Mouse (Mus musculus): Measurements from ENCODE around the gene Rufy2. TPM values are rescaled to one million over a fixed set of nuclear protein-coding genes. Genes with fewer than 3 reads are reported as not detected.

Gene Rufy2
- polyA plus RNA-seq, 1 experiment from 2014 or later: 73.0 TPM

- 0% methylated on average over 8 of the region's 8 CpGs for WGBS
- Histone ChIP-seq H3K9me3 (ENCODE audit: control insufficient read depth, low read length) (no peaks in the 10 kb centered on the region), H3K4me3 (replicated peaks; ENCODE audit: low read length) (peak overlapping the region; percentile 89), H3K27me3 (replicated peaks; ENCODE audit: control insufficient read depth, insufficient read depth, low read length) (no peaks in the 10 kb centered on the region), H3K4me2 (ENCODE audit: low read length) (peak overlapping the region; percentile 81), H3K36me3 (ENCODE audit: control insufficient read depth, insufficient read depth) (no peaks in the 10 kb centered on the region), H3K27ac (ENCODE audit: low read length) (peak overlapping the region; percentile 100), H3K9ac (replicated peaks; ENCODE audit: low read depth, low read length) (peak overlapping the region; percentile 88), H3K4me1 (replicated peaks; ENCODE audit: control insufficient read depth, insufficient read depth, low read length) (peaks cover 42% of the 10 kb centered on the region)
- ATAC-seq: peak; percentile 13
Observed at GRCm38 (mm10) chr10:63024580-63024910, 44.5 kb downstream of the Rufy2 start.

- Histone ChIP-seq H3K4me1 (replicated peaks; ENCODE audit: control insufficient read depth, insufficient read depth, low read length) (peaks cover 42% of the 10 kb centered on the region), H3K9ac (replicated peaks; ENCODE audit: low read depth, low read length) (peak overlapping the region; percentile 88), H3K27me3 (replicated peaks; ENCODE audit: control insufficient read depth, insufficient read depth, low read length) (no peaks in the 10 kb centered on the region), H3K36me3 (ENCODE audit: control insufficient read depth, insufficient read depth) (no peaks in the 10 kb centered on the region), H3K4me3 (replicated peaks; ENCODE audit: low read length) (peak overlapping the region; percentile 89), H3K27ac (ENCODE audit: low read length) (peak overlapping the region; percentile 100), H3K4me2 (ENCODE audit: low read length) (peak overlapping the region; percentile 81), H3K9me3 (ENCODE audit: control insufficient read depth, low read length) (no peaks in the 10 kb centered on the region)
- 14% methylated on average over 2 of the region's 2 CpGs for WGBS
- ATAC-seq: no peak
Observed at GRCm38 (mm10) chr10:63025016-63025415, 45.0 kb downstream of the Rufy2 start.

GRCm38 (mm10) chr10:63025491-63026011 is 45.5 kb downstream of the Rufy2 start:
- no peaks in the 10 kb centered on the region for H3K27me3 ChIP-seq (replicated peaks; ENCODE audit: control insufficient read depth, insufficient read depth, low read length)
- no peak for ATAC-seq
- H3K4me3 ChIP-seq (replicated peaks; ENCODE audit: low read length): peak overlapping the region; percentile 89
- peak overlapping the region; percentile 81 for H3K4me2 ChIP-seq (ENCODE audit: low read length)
- 8% methylated on average over 6 of the region's 6 CpGs for WGBS
- peaks cover 36% of the 10 kb centered on the region for H3K4me1 ChIP-seq (replicated peaks; ENCODE audit: control insufficient read depth, insufficient read depth, low read length)
- H3K9ac ChIP-seq (replicated peaks; ENCODE audit: low read depth, low read length): 0 out of 2 replicates have a peak overlapping the region, but pooled peaks have one; percentile 0
- H3K9me3 ChIP-seq (ENCODE audit: control insufficient read depth, low read length): no peaks in the 10 kb centered on the region
- peak overlapping the region; percentile 100 for H3K27ac ChIP-seq (ENCODE audit: low read length)
- H3K36me3 ChIP-seq (ENCODE audit: control insufficient read depth, insufficient read depth): no peaks in the 10 kb centered on the region

- no peaks in the 10 kb centered on the region for H3K27me3 ChIP-seq (replicated peaks; ENCODE audit: control insufficient read depth, insufficient read depth, low read length)
- ATAC-seq: no peak
- no peaks in the 10 kb centered on the region for H3K36me3 ChIP-seq (ENCODE audit: control insufficient read depth, insufficient read depth)
- under 1% methylated on average over 8 of the region's 8 CpGs for WGBS
- H3K4me1 ChIP-seq (replicated peaks; ENCODE audit: control insufficient read depth, insufficient read depth, low read length): peaks cover 31% of the 10 kb centered on the region
- H3K27ac ChIP-seq (ENCODE audit: low read length): peak overlapping the region; percentile 100
- H3K9me3 ChIP-seq (ENCODE audit: control insufficient read depth, low read length): no peaks in the 10 kb centered on the region
- H3K9ac ChIP-seq (replicated peaks; ENCODE audit: low read depth, low read length): peak overlapping the region; percentile 50
- H3K4me2 ChIP-seq (ENCODE audit: low read length): peak overlapping the region; percentile 81
- peak overlapping the region; percentile 20 for H3K4me3 ChIP-seq (replicated peaks; ENCODE audit: low read length)
Observed at GRCm38 (mm10) chr10:63026156-63026794, 46.3 kb downstream of the Rufy2 start.

- Histone ChIP-seq H3K9ac (replicated peaks; ENCODE audit: low read depth, low read length) (peak overlapping the region; percentile 50), H3K27me3 (replicated peaks; ENCODE audit: control insufficient read depth, insufficient read depth, low read length) (no peaks in the 10 kb centered on the region), H3K4me3 (replicated peaks; ENCODE audit: low read length) (peak overlapping the region; percentile 20), H3K9me3 (ENCODE audit: control insufficient read depth, low read length) (no peaks in the 10 kb centered on the region), H3K36me3 (ENCODE audit: control insufficient read depth, insufficient read depth) (no peaks in the 10 kb centered on the region), H3K27ac (ENCODE audit: low read length) (peak overlapping the region; percentile 100), H3K4me1 (replicated peaks; ENCODE audit: control insufficient read depth, insufficient read depth, low read length) (peaks cover 27% of the 10 kb centered on the region), H3K4me2 (ENCODE audit: low read length) (peak overlapping the region; percentile 81)
- WGBS: 21% methylated on average over 6 of the region's 6 CpGs
- ATAC-seq: no peak
Observed at GRCm38 (mm10) chr10:63026795-63027160, 46.8 kb downstream of the Rufy2 start.

GRCm38 (mm10) chr10:63027376-63028161 is 47.5 kb downstream of the Rufy2 start:
- Histone ChIP-seq H3K4me2 (ENCODE audit: low read length) (no peak overlapping the region), H3K9me3 (ENCODE audit: control insufficient read depth, low read length) (no peaks in the 10 kb centered on the region), H3K4me1 (replicated peaks; ENCODE audit: control insufficient read depth, insufficient read depth, low read length) (peaks cover 24% of the 10 kb centered on the region), H3K27me3 (replicated peaks; ENCODE audit: control insufficient read depth, insufficient read depth, low read length) (no peaks in the 10 kb centered on the region), H3K36me3 (ENCODE audit: control insufficient read depth, insufficient read depth) (no peaks in the 10 kb centered on the region), H3K27ac (ENCODE audit: low read length) (peak overlapping the region; percentile 100), H3K9ac (replicated peaks; ENCODE audit: low read depth, low read length) (no peak overlapping the region), H3K4me3 (replicated peaks; ENCODE audit: low read length) (no peak overlapping the region)
- 89% methylated on average over 10 of the region's 10 CpGs for WGBS
- ATAC-seq: no peak

- WGBS: 41% methylated on average over 4 of the region's 4 CpGs
- H3K4me3 ChIP-seq (replicated peaks; ENCODE audit: low read length): no peak overlapping the region
- ATAC-seq: no peak
- no peaks in the 10 kb centered on the region for H3K36me3 ChIP-seq (ENCODE audit: control insufficient read depth, insufficient read depth)
- no peak overlapping the region for H3K4me2 ChIP-seq (ENCODE audit: low read length)
- peaks cover 24% of the 10 kb centered on the region for H3K4me1 ChIP-seq (replicated peaks; ENCODE audit: control insufficient read depth, insufficient read depth, low read length)
- H3K9me3 ChIP-seq (ENCODE audit: control insufficient read depth, low read length): no peaks in the 10 kb centered on the region
- no peak overlapping the region for H3K9ac ChIP-seq (replicated peaks; ENCODE audit: low read depth, low read length)
- no peak overlapping the region for H3K27ac ChIP-seq (ENCODE audit: low read length)
- H3K27me3 ChIP-seq (replicated peaks; ENCODE audit: control insufficient read depth, insufficient read depth, low read length): no peaks in the 10 kb centered on the region
Observed at GRCm38 (mm10) chr10:63028396-63028795, 48.4 kb downstream of the Rufy2 start.

GRCm38 (mm10) chr10:63032267-63032666 is 52.2 kb downstream of the Rufy2 start:
- H3K4me1 ChIP-seq (replicated peaks; ENCODE audit: control insufficient read depth, insufficient read depth, low read length): peaks cover under 1% of the 10 kb centered on the region; the same call in 1 of the 2 replicates
- 88% methylated on average over 3 of the region's 3 CpGs for WGBS
- no peak overlapping the region for H3K27ac ChIP-seq (ENCODE audit: low read length)
- no peak overlapping the region for H3K9ac ChIP-seq (replicated peaks; ENCODE audit: low read depth, low read length)
- no peaks in the 10 kb centered on the region for H3K9me3 ChIP-seq (ENCODE audit: control insufficient read depth, low read length)
- ATAC-seq: no peak
- no peak overlapping the region for H3K4me2 ChIP-seq (ENCODE audit: low read length)
- no peaks in the 10 kb centered on the region for H3K36me3 ChIP-seq (ENCODE audit: control insufficient read depth, insufficient read depth)
- H3K4me3 ChIP-seq (replicated peaks; ENCODE audit: low read length): no peak overlapping the region
- no peaks in the 10 kb centered on the region for H3K27me3 ChIP-seq (replicated peaks; ENCODE audit: control insufficient read depth, insufficient read depth, low read length)

GRCm38 (mm10) chr10:63032956-63033355 is 52.9 kb downstream of the Rufy2 start:
- Histone ChIP-seq H3K27ac (ENCODE audit: low read length) (no peak overlapping the region), H3K4me2 (ENCODE audit: low read length) (no peak overlapping the region), H3K4me1 (replicated peaks; ENCODE audit: control insufficient read depth, insufficient read depth, low read length) (no peaks in the 10 kb centered on the region), H3K9me3 (ENCODE audit: control insufficient read depth, low read length) (no peaks in the 10 kb centered on the region), H3K27me3 (replicated peaks; ENCODE audit: control insufficient read depth, insufficient read depth, low read length) (no peaks in the 10 kb centered on the region), H3K9ac (replicated peaks; ENCODE audit: low read depth, low read length) (no peak overlapping the region), H3K36me3 (ENCODE audit: control insufficient read depth, insufficient read depth) (no peaks in the 10 kb centered on the region), H3K4me3 (replicated peaks; ENCODE audit: low read length) (no peak overlapping the region)
- ATAC-seq: no peak
- 56% methylated on average over 3 of the region's 3 CpGs for WGBS

Measured in forebrain, embryonic 16.5 days (tissue).